Mouse (Mus musculus): ENCODE results near the gene Mrln. TPM values are rescaled to one million over a fixed set of nuclear protein-coding genes. Genes with fewer than 3 reads are reported as not detected.

Gene Mrln
- polyA plus RNA-seq, 1 experiment from 2014 or later, result not detected

DNA sequence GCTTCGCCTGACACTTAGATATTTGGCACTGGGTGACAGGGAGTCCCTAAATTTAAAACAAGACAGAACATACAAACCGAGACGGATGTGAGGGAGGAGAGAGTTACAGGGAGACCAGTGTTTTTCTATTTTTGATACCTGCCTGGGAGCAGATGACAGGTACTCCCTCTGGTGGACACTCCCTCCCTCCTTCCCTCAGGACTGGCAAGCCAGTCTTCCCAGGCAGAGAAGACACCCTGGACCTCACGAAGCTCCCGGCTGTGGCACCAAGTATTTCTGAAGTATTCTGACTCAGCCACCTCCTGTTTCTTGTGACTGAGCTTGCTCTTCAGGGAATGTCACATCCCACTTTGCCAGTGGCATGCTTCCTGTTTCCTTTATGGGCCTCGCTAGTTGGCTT lies 38.6 kb upstream of the Mrln start:
- H3K27ac ChIP-seq (ENCODE audit: low read depth, low read length), result no peak overlapping the region

DNA sequence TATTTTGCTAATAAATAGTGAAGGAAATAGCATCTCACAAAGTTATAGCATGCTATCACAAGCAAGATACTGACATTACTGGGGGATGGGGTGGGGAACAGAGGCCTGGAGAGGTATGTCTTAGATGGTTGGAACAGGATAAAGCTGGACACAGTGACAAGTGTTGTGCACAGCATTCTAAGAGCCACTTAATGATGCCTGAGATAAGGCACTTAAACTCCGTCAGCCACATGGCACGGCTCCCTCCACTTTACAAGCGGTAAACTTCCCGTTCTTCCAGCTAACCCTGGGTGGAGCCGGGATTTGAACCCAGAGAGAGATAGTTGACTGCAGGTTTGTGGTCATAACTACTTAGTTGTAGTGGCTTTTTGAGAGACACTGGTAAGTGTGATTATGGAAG lies 38.0 kb upstream of the Mrln start:
- Histone ChIP-seq H3K27ac (ENCODE audit: low read depth, low read length) (no peak overlapping the region), H3K4me3 (ENCODE audit: low read depth, low read length) (no peak overlapping the region), H3K9ac (ENCODE audit: low read depth, low read length) (no peak overlapping the region), H3K36me3 (ENCODE audit: control insufficient read depth, insufficient read depth) (peaks cover 42% of the 10 kb centered on the region), H3K27me3 (replicated peaks; ENCODE audit: control insufficient read depth, insufficient read depth, low read length) (no peaks in the 10 kb centered on the region), H3K4me2 (replicated peaks; ENCODE audit: low read depth) (no peak overlapping the region), H3K9me3 (ENCODE audit: control insufficient read depth) (no peaks in the 10 kb centered on the region), H3K4me1 (replicated peaks; ENCODE audit: control insufficient read depth, insufficient read depth, low read length) (no peaks in the 10 kb centered on the region)
- no peak for TF ChIP-seq CTCF (IDR thresholded peaks at IDR 0.05; ENCODE audit: low read depth)
- WGBS, result 75% methylated on average over 5 of the region's 5 CpGs
- ATAC-seq, result no peak

More for the DNA sequence above, 38.6 kb upstream of the Mrln start:
- Histone ChIP-seq H3K4me1 (replicated peaks; ENCODE audit: control insufficient read depth, insufficient read depth, low read length) (no peaks in the 10 kb centered on the region), H3K9ac (ENCODE audit: low read depth, low read length) (no peak overlapping the region), H3K27me3 (replicated peaks; ENCODE audit: control insufficient read depth, insufficient read depth, low read length) (no peaks in the 10 kb centered on the region), H3K9me3 (ENCODE audit: control insufficient read depth) (no peaks in the 10 kb centered on the region), H3K4me2 (replicated peaks; ENCODE audit: low read depth) (no peak overlapping the region), H3K36me3 (ENCODE audit: control insufficient read depth, insufficient read depth) (peaks cover 36% of the 10 kb centered on the region), H3K4me3 (ENCODE audit: low read depth, low read length) (no peak overlapping the region)
- 73% methylated on average over 6 of the region's 6 CpGs for WGBS
- ATAC-seq, result no peak
- TF ChIP-seq CTCF (IDR thresholded peaks at IDR 0.05; ENCODE audit: low read depth), result peak; percentile 69

DNA sequence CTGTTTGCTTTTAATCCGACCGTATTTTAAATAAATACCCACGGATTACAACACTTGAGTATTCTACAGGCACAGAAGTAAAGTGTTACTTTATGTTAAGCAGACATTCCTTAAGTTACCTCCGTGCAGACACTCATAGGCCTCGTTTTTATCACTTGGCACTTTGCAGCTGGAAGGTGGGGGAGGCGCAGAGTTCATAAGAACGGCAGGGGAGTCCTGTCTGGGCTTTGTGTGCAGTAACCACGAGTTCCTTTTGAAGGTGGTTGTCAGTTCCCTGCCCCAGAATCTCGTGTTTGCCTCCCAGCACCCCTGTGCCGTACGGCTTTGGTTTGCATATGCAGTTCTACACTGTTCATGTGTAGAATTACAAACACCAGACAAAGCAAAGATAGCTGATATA lies 36.8 kb upstream of the Mrln start:
- Histone ChIP-seq H3K9me3 (ENCODE audit: control insufficient read depth) (no peaks in the 10 kb centered on the region), H3K27ac (ENCODE audit: low read depth, low read length) (no peak overlapping the region), H3K4me2 (replicated peaks; ENCODE audit: low read depth) (no peak overlapping the region), H3K4me3 (ENCODE audit: low read depth, low read length) (no peak overlapping the region), H3K27me3 (replicated peaks; ENCODE audit: control insufficient read depth, insufficient read depth, low read length) (no peaks in the 10 kb centered on the region), H3K9ac (ENCODE audit: low read depth, low read length) (no peak overlapping the region), H3K4me1 (replicated peaks; ENCODE audit: control insufficient read depth, insufficient read depth, low read length) (no peaks in the 10 kb centered on the region), H3K36me3 (ENCODE audit: control insufficient read depth, insufficient read depth) (peaks cover 45% of the 10 kb centered on the region)
- TF ChIP-seq CTCF (IDR thresholded peaks at IDR 0.05; ENCODE audit: low read depth), result no peak
- ATAC-seq, result no peak
- WGBS, result 58% methylated on average over 11 of the region's 11 CpGs

DNA sequence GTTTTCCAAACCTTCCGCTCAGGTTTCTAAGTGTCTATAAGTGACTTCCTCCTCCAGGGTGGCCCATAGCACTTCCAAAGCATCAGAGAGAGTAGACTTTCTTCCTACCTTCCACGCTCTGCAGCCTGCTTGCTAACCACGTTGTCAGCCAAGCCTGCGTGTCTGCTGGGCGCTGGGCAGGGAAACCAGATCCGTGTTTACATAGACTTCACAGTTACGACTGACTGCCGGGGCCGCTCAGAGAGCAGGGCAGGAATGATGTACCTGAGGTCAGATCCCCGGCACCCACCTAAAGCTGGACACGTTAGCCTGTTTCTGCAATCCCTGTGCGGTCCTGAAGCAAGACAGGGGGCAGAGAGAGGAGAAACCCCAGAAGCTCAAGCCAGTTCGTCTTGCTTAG lies 36.1 kb upstream of the Mrln start:
- TF ChIP-seq CTCF (IDR thresholded peaks at IDR 0.05; ENCODE audit: low read depth), result no peak
- Histone ChIP-seq H3K4me1 (replicated peaks; ENCODE audit: control insufficient read depth, insufficient read depth, low read length) (no peaks in the 10 kb centered on the region), H3K4me2 (replicated peaks; ENCODE audit: low read depth) (no peak overlapping the region), H3K27me3 (replicated peaks; ENCODE audit: control insufficient read depth, insufficient read depth, low read length) (no peaks in the 10 kb centered on the region), H3K27ac (ENCODE audit: low read depth, low read length) (no peak overlapping the region), H3K36me3 (ENCODE audit: control insufficient read depth, insufficient read depth) (peaks cover 47% of the 10 kb centered on the region), H3K9me3 (ENCODE audit: control insufficient read depth) (no peaks in the 10 kb centered on the region), H3K9ac (ENCODE audit: low read depth, low read length) (no peak overlapping the region), H3K4me3 (ENCODE audit: low read depth, low read length) (no peak overlapping the region)
- 55% methylated on average over 13 of the region's 13 CpGs for WGBS
- ATAC-seq, result no peak

DNA sequence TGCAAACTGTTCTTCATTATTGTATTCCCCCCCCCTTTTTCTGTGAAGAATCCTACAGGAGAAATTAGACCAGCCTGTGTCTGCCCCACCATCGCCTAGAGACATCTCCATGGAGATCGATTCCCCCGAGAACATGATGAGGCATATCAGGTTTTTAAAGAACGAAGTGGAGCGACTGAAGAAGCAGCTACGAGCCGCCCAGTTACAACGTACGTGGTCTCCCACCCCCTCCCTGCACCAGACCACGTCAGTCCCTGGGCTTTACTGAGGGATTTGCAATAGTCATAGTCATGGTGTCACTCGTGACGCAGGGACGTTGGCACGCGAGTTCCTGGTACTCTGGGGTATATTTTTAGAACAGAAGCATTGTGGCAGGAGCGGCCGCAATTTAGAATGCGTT lies 35.4 kb upstream of the Mrln start:
- Histone ChIP-seq H3K27me3 (replicated peaks; ENCODE audit: control insufficient read depth, insufficient read depth, low read length) (no peaks in the 10 kb centered on the region), H3K4me1 (replicated peaks; ENCODE audit: control insufficient read depth, insufficient read depth, low read length) (no peaks in the 10 kb centered on the region), H3K4me2 (replicated peaks; ENCODE audit: low read depth) (no peak overlapping the region), H3K4me3 (ENCODE audit: low read depth, low read length) (no peak overlapping the region), H3K36me3 (ENCODE audit: control insufficient read depth, insufficient read depth) (peaks cover 47% of the 10 kb centered on the region), H3K9me3 (ENCODE audit: control insufficient read depth) (no peaks in the 10 kb centered on the region), H3K9ac (ENCODE audit: low read depth, low read length) (no peak overlapping the region), H3K27ac (ENCODE audit: low read depth, low read length) (no peak overlapping the region)
- 87% methylated on average over 18 of the region's 18 CpGs for WGBS
- no peak for ATAC-seq
- TF ChIP-seq CTCF (IDR thresholded peaks at IDR 0.05; ENCODE audit: low read depth), result no peak

DNA sequence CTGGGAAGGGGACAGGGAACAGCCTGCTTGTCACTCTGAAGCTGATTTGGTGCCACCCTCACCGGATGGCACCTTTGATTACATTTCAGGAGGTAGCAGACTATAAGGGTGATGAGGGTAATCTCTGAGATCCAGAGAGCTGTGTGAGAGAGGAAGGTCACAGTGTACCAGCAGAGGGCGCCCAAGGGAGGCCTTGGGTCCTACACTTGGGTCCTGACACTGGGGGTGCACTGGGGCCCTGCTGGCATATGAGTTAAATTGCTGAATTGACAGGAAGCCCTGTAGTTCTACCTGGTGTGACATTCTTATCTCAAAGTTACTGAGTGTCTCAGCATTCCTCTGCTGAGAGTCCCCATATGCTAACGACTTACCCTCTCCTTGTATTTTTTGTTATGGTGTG lies 31.1 kb upstream of the Mrln start:
- Histone ChIP-seq H3K9ac (ENCODE audit: low read depth, low read length) (no peak overlapping the region), H3K27ac (ENCODE audit: low read depth, low read length) (no peak overlapping the region), H3K36me3 (ENCODE audit: control insufficient read depth, insufficient read depth) (peaks cover 57% of the 10 kb centered on the region), H3K4me1 (replicated peaks; ENCODE audit: control insufficient read depth, insufficient read depth, low read length) (no peaks in the 10 kb centered on the region), H3K9me3 (ENCODE audit: control insufficient read depth) (no peaks in the 10 kb centered on the region), H3K4me3 (ENCODE audit: low read depth, low read length) (no peak overlapping the region), H3K27me3 (replicated peaks; ENCODE audit: control insufficient read depth, insufficient read depth, low read length) (no peaks in the 10 kb centered on the region), H3K4me2 (replicated peaks; ENCODE audit: low read depth) (no peak overlapping the region)
- peak; percentile 88 for TF ChIP-seq CTCF (IDR thresholded peaks at IDR 0.05; ENCODE audit: low read depth)
- ATAC-seq, result no peak
- 50% methylated on average over 3 of the region's 3 CpGs for WGBS
